Comparison of ENCODE assay signal across 21 mouse cellular contexts in genomic region chr11:51449881-51450280, GRCm38 (mm10).
DNase-seq lines count a peak whose midpoint lies in the region; ATAC-seq lines count a peak whose summit lies in the region.
"Had no signal": no experiment of that assay in that cellular context is flagged by ENCODE, and none has a peak within 500 bp of the region (broad histone marks: within the 10 kb centered on the region; RNA-seq: fewer than 3 reads in every experiment).

No protein-coding gene starts in this region.

- peak; percentile 33 to 36 for DNase-seq in cerebellum, postnatal 10 days
- no peak for DNase-seq in cerebellum, adult 11 months
- peak; percentile 33 for DNase-seq in layer of hippocampus, adult 11-12 months (ENCODE audit: low spot score)
- DNase-seq in layer of hippocampus, postnatal 10 days (ENCODE audit: low spot score in 2 of 2): no peak
- DNase-seq in brain, adult 2 months (ENCODE audit: low read depth, low spot score): peak; percentile 62
- peak; percentile 31 to 36 for DNase-seq in layer of hippocampus, postnatal 14 days (ENCODE audit: low spot score in 2 of 2)
- DNase-seq in gastrocnemius, postnatal 10 days: no peak
- DNase-seq: adrenal gland, postnatal 10 days; cerebellum, adult 18-20 months; cerebellum, postnatal 36 days; gastrocnemius, postnatal 14 days; heart, adult 2 months; heart, postnatal 4 days; kidney, postnatal 4 days; liver; midbrain, embryonic 14.5 days; thymus, postnatal 36 days had no signal

- no peak for ATAC-seq in megakaryocyte progenitor cell, adult 5-6 weeks (replicated peaks; ENCODE audit: poor library complexity)
- ATAC-seq: activated CD4-positive, CD25-positive, alpha-beta regulatory T cell, adult 4 months; intestine, postnatal 0 days; lung, postnatal 0 days had no signal

Comparison
In these comparisons a context has a peak if more than half of its experiments do, and no peak if none do; other contexts are left out.
1. DNase-seq: peak in cerebellum, postnatal 10 days (2 of 2), layer of hippocampus, adult 11-12 months (single experiment), brain, adult 2 months (single experiment) and layer of hippocampus, postnatal 14 days (2 of 2); none in cerebellum, adult 11 months (single experiment), layer of hippocampus, postnatal 10 days (0 of 2) and gastrocnemius, postnatal 10 days (single experiment).